Mouse (Mus musculus): ENCODE data around the gene Mad1l1. TPM values are rescaled to one million over a fixed set of nuclear protein-coding genes. Genes with fewer than 3 reads are reported as not detected.

Mad1l1 gene
- polyA plus RNA-seq, 2 experiments: 31.8 to 38.2 TPM

DNA sequence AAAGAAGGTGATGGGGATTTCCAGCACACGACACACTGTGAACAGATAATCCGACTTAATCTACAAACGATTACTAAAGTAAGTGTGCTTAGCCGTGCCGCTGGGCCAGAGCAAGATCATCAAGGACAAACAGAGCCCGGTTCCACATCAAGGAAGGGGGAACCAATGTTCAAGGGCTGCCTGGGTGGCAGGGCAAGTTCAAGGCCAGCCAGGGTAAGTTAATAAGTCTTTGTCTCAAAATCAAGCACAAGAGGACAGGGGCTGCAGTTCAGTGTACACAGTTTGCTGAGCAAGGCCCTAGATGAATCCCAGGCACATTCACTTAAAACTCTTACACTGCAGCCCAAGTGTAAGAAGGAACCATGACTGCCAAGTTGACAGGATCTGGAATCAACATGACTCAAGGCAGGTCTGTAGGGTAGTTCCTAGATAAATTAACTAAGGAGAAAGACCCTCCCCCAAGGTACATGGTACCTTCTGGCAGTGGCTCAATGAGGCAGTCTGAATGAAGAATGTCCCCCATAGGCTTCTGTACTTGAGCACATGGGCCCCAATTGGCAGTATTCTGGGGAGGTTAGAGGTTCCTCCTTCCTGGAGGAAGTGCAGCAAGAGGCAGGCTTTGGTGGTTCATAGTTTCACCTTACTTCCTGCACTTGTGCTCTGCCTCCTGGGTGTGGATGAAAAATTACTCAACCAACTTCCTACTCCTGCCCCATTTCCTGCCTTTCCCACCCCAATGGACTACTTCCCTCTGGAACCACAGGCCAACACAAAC is 159.1 kb downstream of the Mad1l1 start:
- no peak for ATAC-seq (ENCODE audit: low FRiP score, low read depth)
- Histone ChIP-seq H3K27me3 (ENCODE audit: control insufficient read depth, insufficient read depth, low read length) (no peaks in the 10 kb centered on the region), H3K4me2 (replicated peaks; ENCODE audit: low read depth, low read length, severe bottlenecking) (no peak overlapping the region), H3K27ac (replicated peaks; ENCODE audit: low read depth, low read length) (no peak overlapping the region), H3K4me3 (replicated peaks; ENCODE audit: low read length) (no peak overlapping the region), H3K9ac (ENCODE audit: low read depth, low read length, severe bottlenecking) (no peak overlapping the region), H3K36me3 (ENCODE audit: control insufficient read depth, insufficient read depth, low read length) (no peaks in the 10 kb centered on the region), H3K9me3 (ENCODE audit: control insufficient read depth, low read length) (no peaks in the 10 kb centered on the region), H3K4me1 (ENCODE audit: control insufficient read depth, insufficient read depth, low read length) (no peaks in the 10 kb centered on the region)
- DNase-seq (ENCODE audit: low spot score): no peak
- WGBS: 75% methylated on average over 6 of the region's 6 CpGs
- TF ChIP-seq POLR2A (IDR thresholded peaks at IDR 0.05; ENCODE audit: borderline replicate concordance, extremely low read depth, insufficient read depth, insufficient read length): no peak

DNA sequence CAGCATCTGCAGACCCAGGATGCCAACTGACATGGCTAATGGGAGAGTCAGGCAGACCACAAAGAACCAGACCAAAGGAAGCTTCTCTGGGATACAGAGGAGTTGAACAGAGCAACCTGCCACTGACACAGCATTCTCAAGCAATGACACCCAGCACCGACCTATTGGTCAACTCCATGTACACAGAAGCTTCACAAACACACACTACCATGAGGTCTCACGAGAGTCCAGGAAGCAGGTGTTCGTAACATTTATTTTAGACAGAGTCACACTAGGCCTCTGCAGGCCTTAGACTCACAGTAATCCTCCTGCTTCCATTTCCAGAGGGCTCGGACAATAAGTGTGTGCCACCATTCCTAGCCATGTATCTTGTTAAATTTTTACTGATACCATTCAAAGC is 162.3 kb downstream of the Mad1l1 start:
- H3K27me3 ChIP-seq (ENCODE audit: control insufficient read depth, insufficient read depth, low read length): no peaks in the 10 kb centered on the region
- H3K4me3 ChIP-seq (replicated peaks; ENCODE audit: low read length): no peak overlapping the region
- no peak overlapping the region for H3K4me2 ChIP-seq (replicated peaks; ENCODE audit: low read depth, low read length, severe bottlenecking)
- no peak overlapping the region for H3K9ac ChIP-seq (ENCODE audit: low read depth, low read length, severe bottlenecking)
- no peak for TF ChIP-seq POLR2A (IDR thresholded peaks at IDR 0.05; ENCODE audit: borderline replicate concordance, extremely low read depth, insufficient read depth, insufficient read length)
- H3K9me3 ChIP-seq (ENCODE audit: control insufficient read depth, low read length): no peaks in the 10 kb centered on the region
- 79% methylated on average over 4 of the region's 4 CpGs for WGBS
- no peak for ATAC-seq (ENCODE audit: low FRiP score, low read depth)
- no peak for DNase-seq (ENCODE audit: low spot score)
- H3K36me3 ChIP-seq (ENCODE audit: control insufficient read depth, insufficient read depth, low read length): no peaks in the 10 kb centered on the region
- H3K27ac ChIP-seq (replicated peaks; ENCODE audit: low read depth, low read length): no peak overlapping the region
- no peaks in the 10 kb centered on the region for H3K4me1 ChIP-seq (ENCODE audit: control insufficient read depth, insufficient read depth, low read length)

DNA sequence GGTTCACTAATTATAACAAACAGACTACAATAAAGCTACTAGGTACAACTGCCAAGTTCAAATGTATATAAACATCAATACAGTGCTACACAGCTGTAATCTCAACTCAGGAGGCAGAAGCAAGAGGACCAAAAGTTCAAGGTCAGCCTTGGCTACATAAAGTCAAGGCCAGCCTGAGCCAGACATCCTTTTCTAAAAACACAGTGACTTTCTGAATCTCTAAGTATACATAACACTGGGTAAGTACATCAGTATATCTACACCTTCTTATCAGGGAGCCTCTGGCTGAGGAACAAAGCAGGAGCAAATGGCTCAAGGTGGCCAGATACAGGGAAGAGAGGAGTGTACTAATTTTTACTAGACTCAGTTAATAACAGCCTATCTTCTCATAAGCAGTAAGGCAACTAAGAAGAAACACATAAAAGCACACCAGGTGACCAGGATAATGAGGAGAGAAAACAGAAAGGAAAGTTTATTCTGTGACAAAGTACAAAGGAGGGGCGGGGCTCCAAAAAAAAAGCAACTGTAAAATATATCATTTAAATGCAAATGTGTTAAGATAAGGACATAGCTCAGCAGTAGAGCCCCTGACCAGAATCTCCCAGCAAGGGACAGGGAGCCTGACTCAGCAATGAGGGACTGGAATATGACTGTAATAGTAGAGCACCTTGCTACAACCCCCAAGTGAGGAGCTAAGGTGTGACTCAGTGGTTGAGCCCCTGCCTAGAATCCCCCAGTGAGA is 163.3 kb downstream of the Mad1l1 start:
- H3K27ac ChIP-seq (replicated peaks; ENCODE audit: low read depth, low read length): no peak overlapping the region
- H3K27me3 ChIP-seq (ENCODE audit: control insufficient read depth, insufficient read depth, low read length): no peaks in the 10 kb centered on the region
- H3K4me1 ChIP-seq (ENCODE audit: control insufficient read depth, insufficient read depth, low read length): no peaks in the 10 kb centered on the region; the same call in 1 of the 2 replicates
- H3K9ac ChIP-seq (ENCODE audit: low read depth, low read length, severe bottlenecking): no peak overlapping the region
- no peaks in the 10 kb centered on the region for H3K9me3 ChIP-seq (ENCODE audit: control insufficient read depth, low read length)
- DNase-seq (ENCODE audit: low spot score) (no peak), ATAC-seq (ENCODE audit: low FRiP score, low read depth) (no peak)
- no peaks in the 10 kb centered on the region for H3K36me3 ChIP-seq (ENCODE audit: control insufficient read depth, insufficient read depth, low read length)
- no peak for TF ChIP-seq POLR2A (IDR thresholded peaks at IDR 0.05; ENCODE audit: borderline replicate concordance, extremely low read depth, insufficient read depth, insufficient read length)
- 81% methylated on average over 1 of the region's 1 CpGs for whole genome bisulfite sequencing
- H3K4me2 ChIP-seq (replicated peaks; ENCODE audit: low read depth, low read length, severe bottlenecking): no peak overlapping the region
- H3K4me3 ChIP-seq (replicated peaks; ENCODE audit: low read length): no peak overlapping the region

DNA sequence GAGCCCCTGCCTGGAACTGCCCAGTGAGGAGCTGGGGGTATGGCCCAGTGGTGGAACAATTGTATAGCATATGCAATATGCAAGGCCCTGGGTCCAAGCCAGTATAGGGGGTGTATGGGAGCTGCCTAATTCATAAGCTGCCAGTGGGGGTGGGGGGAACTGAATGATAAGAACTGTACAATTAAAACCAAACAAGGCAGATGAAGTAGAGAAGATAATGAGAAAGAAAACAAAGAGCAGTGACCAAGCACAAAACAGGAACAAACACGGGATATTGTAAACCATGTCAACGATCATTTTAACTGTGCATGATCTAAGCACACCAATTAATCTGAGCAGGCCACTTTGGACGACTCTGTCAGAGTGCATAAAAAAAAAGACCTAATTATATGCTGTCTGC is 167.2 kb downstream of the Mad1l1 start:
- Histone ChIP-seq H3K27ac (replicated peaks; ENCODE audit: low read depth, low read length) (no peak overlapping the region), H3K9me3 (ENCODE audit: control insufficient read depth, low read length) (no peaks in the 10 kb centered on the region), H3K27me3 (ENCODE audit: control insufficient read depth, insufficient read depth, low read length) (no peaks in the 10 kb centered on the region), H3K4me2 (replicated peaks; ENCODE audit: low read depth, low read length, severe bottlenecking) (no peak overlapping the region), H3K9ac (ENCODE audit: low read depth, low read length, severe bottlenecking) (no peak overlapping the region), H3K4me3 (replicated peaks; ENCODE audit: low read length) (no peak overlapping the region), H3K36me3 (ENCODE audit: control insufficient read depth, insufficient read depth, low read length) (no peaks in the 10 kb centered on the region), H3K4me1 (ENCODE audit: control insufficient read depth, insufficient read depth, low read length) (peaks cover 3% of the 10 kb centered on the region)
- no peak for ATAC-seq (ENCODE audit: low FRiP score, low read depth)
- TF ChIP-seq POLR2A (IDR thresholded peaks at IDR 0.05; ENCODE audit: borderline replicate concordance, extremely low read depth, insufficient read depth, insufficient read length): no peak
- DNase-seq (ENCODE audit: low spot score): no peak
- WGBS: 71% methylated on average over 3 of the region's 3 CpGs

DNA sequence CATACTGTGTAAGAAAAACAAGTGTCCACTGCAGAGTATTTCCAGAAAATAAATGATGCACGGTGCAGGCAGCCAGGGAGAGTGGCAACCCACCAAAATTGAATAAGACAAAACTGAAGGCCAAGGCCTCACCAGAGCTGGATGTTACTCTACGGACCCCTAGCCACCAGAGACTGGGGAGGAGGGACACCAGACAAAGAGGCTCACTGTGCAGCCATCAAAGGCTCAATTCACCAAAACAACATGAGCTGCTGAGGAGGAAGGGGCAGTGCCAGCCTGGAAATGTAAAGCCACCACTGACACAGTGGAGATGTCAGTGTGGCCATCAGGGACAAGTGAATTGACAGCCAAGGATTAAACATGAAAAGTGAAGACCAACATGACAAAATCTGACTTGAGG is 169.5 kb downstream of the Mad1l1 start:
- no peak overlapping the region for H3K4me3 ChIP-seq (replicated peaks; ENCODE audit: low read length)
- DNase-seq (ENCODE audit: low spot score) (no peak), ATAC-seq (ENCODE audit: low FRiP score, low read depth) (no peak)
- H3K27me3 ChIP-seq (ENCODE audit: control insufficient read depth, insufficient read depth, low read length): no peaks in the 10 kb centered on the region
- no peak overlapping the region for H3K27ac ChIP-seq (replicated peaks; ENCODE audit: low read depth, low read length)
- no peak overlapping the region for H3K9ac ChIP-seq (ENCODE audit: low read depth, low read length, severe bottlenecking)
- no peak for TF ChIP-seq POLR2A (IDR thresholded peaks at IDR 0.05; ENCODE audit: borderline replicate concordance, extremely low read depth, insufficient read depth, insufficient read length)
- 55% methylated on average over 2 of the region's 2 CpGs for WGBS
- H3K4me2 ChIP-seq (replicated peaks; ENCODE audit: low read depth, low read length, severe bottlenecking): no peak overlapping the region
- peaks cover 3% of the 10 kb centered on the region for H3K4me1 ChIP-seq (ENCODE audit: control insufficient read depth, insufficient read depth, low read length)
- no peaks in the 10 kb centered on the region for H3K9me3 ChIP-seq (ENCODE audit: control insufficient read depth, low read length)
- no peaks in the 10 kb centered on the region for H3K36me3 ChIP-seq (ENCODE audit: control insufficient read depth, insufficient read depth, low read length)
